Mouse (Mus musculus): ENCODE results near the gene Lrba.

- TF ChIP-seq CTCF (IDR thresholded peaks at IDR 0.05; ENCODE audit: low read depth) (no peak), EP300 (IDR thresholded peaks at IDR 0.05; ENCODE audit: low read depth) (no peak)
These were observed 321.5 kb downstream of the Lrba start for GRCm38 (mm10) chr3:86545945-86546344.

All from heart, postnatal 0 days (tissue).